Mouse (Mus musculus): ENCODE measurements around the gene Pcp2.

Pcp2 gene

DNA sequence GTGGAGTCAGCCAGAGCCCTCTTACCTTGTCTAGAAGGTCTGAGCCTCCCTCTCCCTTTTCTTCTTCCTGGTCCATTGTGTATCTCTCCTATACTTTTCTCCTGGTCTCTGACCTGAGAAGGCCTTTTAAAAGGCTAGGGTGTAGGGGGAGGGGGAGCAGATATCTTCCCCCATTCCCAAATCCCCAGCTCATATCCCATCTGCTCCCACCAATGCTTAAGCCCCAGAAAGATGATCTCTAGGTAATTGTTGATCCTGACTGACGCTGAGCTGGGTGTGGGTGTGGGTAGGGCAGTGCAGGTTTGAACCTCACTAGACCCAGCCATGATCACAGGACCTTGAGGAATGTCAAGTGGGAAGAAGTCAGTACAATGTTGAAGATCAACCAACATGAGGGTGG is at the start of gene Pcp2:
Pcp2 (minus strand) TSS at position 101 of the 400 bp plus-strand sequence.
- no peak for DNase-seq (ENCODE audit: low spot score)

DNA sequence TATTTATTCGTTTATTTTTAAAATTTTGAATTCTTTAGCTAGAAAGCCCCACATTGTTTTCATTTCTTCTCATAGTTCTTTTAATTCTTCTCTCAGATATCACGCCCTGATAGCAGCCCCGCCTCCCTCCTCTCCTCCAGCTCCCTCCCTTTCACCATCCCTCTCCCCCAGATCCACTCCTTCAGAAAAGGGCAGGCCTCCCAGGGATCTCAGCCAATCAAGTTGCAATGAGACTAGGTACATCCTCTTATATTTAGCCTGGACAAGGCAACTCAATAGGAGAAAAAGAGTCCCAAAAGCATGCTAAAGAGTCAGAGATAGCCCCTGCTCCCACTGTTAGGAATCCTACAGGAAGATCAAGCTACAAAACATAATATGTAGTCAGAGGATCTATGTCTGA is 49.3 kb upstream of the Pcp2 start:
- no peak for DNase-seq (ENCODE audit: low spot score)

DNA sequence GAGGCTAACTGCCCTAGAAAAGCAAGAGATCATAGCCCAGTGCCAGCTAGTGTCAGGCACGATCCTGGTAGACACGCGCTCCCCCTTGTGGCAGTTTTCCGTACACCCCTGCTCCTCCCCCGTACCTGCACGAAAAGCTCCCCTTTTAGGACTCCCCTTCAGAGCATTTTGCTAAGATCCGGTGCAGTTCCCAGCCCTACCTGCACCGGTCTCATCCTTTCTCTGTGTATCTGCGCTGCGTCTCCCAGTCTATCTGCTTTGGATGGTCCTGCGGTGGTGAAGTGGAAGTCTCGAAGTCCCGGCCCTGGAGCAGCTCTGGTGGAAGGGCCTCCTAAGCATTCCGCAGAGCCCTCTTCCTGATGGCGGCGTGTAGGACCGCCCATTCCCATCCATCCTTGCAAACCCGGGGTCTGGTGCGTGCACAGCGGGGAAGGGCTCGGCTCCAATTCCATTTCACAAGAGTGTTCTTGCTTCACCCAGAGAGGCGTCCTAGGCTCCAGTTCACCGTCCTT is 46.7 kb upstream of the Pcp2 start, which contains the start of gene Fcor:
Fcor (minus strand) TSS at position 383 of the 512 bp plus-strand sequence.
- peak; percentile 84 for DNase-seq (ENCODE audit: low spot score)

DNA sequence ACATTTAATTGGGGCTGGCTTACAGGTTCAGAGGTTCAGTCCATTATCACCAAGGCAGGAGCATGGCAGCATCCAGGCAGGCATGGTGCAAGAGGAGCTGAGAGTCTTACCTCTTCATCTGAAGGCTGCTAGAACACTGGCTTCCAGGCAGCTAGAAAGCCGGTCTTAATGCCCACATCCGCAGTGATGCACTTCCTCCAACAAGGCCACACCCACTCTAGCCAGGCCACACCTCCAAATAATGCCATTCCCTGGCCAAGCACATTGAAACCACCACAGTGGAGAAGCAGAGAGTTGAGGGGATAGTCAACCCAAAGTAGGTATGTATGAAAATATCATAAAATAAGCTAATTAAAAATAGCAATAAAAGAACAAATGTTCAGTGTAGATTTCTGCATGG is 45.0 kb upstream of the Pcp2 start:
- DNase-seq (ENCODE audit: low spot score) = no peak

DNA sequence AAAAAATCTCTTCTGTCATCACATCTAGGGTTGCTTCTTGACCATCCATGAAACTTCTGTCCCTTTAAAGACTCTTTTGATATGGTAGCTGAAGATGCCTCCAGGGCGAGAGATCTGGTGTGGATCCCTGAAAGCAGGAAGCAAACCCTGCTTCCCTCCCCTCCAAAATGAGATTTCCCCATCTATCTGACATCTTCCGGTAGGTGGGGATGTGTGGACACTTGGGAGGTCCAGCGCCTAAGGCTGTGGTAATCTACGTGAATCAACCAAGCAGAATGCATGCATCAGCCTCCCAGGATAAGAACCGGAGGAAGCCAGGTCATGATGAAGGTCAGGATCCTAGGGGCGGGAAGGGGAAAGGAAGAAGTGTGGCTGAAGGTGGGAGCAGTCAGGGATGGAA is 40.2 kb upstream of the Pcp2 start, which contains the start of gene Mcemp1:
Mcemp1 (plus strand) TSS at position 248 of the 400 bp plus-strand sequence.
- no peak for DNase-seq (ENCODE audit: low spot score)

DNA sequence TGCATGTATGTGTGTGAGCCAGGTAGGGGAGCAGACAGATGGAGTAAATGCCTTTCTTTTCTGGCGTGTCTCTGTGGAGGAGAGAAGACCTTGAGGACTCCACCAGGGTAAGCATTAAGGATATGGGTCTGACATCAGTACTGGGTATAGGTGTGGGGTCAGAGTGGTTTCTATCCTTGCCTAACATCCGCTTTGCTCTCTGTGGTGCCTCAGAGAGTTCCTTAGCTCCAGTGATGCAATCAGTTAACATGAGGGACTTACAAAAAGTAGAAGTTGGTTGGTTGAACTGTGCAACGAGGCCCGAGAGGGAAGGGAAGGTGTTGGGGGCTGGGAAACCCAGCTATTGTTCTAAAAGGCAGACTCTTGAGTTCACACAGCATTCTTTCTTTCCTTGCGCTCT is 39.1 kb upstream of the Pcp2 start:
- DNase-seq (ENCODE audit: low spot score) = no peak

DNA sequence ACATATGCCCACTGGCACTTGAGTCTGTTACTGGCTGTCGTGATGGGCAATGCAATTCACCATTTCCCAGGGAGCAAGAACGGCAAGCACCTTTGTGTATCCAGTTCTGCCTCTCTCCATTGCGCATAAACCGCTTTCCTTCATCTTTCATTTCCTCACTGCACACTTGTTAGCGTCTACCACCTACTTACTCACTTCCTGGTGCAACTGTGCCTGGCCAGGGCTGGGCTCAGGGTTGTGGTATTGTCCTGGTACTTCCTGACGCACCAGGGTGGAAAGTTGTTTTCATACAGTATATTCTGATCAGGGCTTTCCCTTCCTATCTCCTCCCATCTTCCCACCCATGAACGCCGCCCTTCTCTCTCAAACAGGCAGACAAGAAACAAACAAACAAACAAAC is 35.5 kb upstream of the Pcp2 start:
- DNase-seq (ENCODE audit: low spot score) = no peak

DNA sequence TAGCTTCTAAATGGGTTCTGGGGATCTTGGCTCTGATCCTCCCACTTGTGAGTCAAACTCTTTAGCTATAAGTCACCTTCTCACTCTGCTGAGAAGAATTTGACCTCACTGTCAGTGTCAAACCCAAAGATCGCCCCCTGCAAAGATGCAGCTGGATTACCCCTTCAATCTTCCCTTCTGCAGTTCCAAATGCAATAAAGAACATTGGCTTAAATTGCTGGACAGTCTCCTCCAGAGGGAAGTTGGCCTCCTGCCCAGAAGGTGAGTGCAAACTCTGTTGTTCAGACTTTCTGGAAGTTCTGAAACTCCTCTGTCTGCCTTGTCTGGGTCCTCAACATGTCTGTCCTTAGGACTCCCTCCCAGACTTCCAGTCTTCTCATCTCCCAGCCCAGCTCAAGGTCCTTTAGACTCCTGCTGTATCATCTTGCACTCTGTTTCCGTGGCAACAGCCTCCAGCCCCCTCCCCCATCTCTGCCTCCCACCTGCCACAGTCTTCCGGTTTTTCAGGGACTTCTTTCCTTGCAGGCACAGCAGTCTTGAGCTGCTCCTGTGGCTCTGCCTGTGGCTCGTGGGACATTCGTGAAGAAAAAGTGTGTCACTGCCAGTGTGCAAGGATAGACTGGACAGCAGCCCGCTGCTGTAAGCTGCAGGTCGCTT is 31.5 kb upstream of the Pcp2 start:
- no peak for DNase-seq (ENCODE audit: low spot score)

DNA sequence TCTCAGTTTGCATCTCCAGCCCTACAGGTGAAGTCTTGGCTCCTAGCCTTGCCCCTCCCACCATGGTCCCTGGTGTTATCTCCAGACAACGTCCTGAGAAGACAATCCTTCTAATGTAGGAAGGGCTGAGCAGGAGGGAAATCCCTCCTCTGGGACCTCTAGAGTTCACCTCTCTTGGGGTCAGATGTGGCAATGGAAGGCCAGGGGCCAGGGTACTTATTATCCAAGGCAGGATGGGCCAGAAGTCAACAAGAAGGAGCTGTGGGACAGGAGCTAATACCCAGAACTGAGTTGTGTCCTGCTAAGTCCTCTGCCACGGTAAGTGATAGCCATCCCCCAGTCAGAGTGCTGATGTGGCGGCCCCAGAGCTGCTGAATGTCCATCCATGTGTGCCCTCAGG is 30.2 kb upstream of the Pcp2 start, which contains the start of gene Retn:
Retn (plus strand) TSS at position 245 of the 400 bp plus-strand sequence.
- no peak for DNase-seq (ENCODE audit: low spot score)

DNA sequence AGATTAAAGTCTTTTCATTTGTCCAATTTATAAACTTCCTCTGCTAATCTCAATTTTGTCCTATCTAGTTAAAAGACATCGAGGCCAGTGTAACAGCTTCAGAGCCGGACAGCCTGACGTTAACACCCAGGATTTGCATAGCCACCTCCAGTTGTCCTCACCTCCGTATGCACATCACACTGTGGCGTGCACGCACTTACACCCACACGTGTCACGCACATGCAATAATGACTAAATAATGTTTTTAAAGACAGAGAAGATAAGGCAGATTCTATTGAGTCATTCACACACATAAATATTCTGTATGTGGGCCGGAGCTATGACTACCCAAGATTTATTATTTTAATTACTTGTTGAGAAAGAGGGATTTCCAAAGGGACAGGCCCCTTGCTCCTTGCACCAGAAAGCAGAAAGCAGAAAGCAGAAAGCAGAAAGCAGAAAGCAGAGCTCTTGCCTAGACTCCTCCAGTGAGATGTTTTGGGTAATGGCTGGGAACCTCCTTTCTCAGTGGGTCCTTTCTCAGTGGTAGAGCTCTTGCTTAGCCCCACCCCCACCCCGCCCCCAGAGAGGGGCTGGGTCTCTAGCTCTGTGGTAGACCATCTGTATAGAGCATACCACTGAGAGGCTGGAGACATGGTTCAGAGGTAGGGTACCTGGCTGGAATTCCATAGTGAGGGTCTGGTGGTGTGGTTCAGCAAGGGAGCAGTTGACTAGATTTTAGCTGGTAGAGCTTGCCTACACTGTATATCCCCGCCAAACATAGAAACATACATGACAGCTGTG is 29.6 kb upstream of the Pcp2 start:
- no peak for DNase-seq (ENCODE audit: low spot score)

DNA sequence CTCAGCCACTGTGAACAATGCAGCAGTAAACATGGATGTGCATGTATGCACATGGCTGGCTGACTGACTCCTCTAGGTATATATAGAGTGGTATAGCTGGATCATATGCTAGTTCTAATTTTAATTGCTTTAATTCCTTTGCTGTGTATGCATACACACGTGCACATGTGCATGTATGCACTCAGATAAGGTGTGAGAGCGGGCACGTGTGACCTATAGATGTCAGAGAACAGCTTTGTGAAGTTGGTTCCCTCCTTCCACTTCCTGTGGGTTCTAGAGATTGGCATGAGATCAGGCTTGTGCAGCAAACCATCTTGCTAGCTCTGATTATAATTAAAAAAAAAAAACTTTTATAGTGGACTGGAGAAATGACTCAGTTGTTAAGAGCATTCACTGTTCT is 27.5 kb upstream of the Pcp2 start:
- no peak for DNase-seq (ENCODE audit: low spot score)

DNA sequence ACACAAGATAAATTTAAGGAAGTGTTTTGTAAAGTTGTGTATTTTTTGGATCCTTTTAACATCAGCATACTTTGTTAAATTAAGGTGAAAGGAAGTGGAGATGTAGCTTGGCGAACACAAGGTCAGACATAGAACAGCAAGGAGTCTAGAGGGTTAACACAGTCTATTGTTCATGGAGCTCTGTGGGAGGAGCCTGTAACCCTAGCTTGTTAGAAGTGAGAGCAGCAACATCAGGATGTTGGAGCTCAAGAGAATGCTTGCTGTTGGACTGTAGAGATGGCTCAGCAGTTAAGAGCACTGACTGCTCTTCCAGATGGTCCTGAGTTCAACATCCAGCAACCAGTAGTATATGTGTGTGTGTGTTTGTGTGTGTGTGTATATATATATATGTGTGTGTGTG is 23.6 kb upstream of the Pcp2 start:
- DNase-seq (ENCODE audit: low spot score) = no peak

DNA sequence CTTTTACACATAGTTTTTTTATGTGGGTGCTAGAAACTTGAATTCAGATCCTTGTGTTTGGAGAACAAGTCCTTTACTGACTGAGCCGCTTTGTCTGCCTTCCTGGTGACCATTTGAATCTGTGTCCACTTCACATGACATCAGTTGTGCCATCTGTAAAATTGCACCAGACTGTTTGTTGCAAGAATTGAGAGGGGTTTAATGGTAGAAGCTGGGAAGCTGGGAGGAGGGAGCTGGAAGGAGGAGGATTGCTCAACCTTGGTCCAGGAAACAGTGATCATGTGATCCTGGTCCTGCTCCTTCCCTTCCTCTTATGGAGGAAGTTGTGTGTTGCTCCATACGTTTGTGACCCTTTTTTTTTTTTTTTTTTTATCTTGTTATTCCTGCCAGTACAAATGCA is 22.9 kb upstream of the Pcp2 start:
- DNase-seq (ENCODE audit: low spot score) = no peak

DNA sequence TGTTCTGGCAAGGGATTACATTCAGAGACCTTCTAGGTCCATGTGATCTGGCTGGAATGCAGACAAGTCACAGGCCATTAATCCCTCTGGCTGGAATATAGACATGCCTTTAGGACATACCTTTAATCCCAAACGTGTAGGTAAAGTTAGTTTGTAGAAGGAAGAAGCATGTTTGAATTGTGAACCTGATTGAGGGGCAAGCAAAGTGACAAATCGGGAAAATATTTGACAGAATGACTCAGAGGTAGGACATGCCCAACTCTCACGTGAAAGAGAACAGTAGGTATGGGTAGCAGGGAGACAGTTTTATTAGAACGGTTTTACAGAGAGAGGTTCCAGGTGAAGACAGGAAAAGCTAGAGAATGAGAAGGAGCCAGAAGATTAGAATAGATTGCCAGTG is 22.2 kb upstream of the Pcp2 start:
- DNase-seq (ENCODE audit: low spot score) = no peak

DNA sequence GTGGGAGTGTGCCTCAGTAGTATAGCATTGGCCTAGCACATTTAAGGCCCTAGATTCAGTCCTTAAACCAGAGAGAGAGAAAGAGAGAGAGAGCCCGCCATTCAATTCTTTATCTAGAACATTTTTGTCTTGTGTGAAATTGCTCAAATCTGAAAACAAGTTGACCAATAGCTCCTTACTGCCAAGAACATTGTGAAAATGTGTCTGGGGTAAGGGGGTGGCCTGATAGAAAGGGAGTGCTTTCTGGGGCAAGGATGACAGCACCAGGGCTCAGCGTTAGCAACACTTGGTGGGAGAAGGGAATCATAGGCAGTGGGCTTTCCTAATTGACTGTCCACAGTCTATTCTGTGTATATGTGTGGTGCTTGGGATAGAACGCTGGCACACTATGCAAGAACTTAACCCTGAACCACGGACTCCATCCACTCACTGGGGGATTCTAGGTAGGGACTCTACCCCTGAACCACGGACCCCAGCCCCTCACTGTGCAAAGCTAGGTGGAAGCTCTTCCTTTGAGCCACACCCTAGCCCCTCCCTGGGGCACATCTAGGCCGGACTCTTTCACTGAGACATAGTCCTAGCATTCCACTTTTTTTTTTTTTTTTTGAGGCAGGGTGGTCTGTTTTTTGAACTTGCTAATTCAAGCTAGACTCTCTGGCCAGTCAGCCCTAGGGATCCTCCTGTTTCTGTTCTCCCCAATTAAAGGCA is 21.6 kb upstream of the Pcp2 start:
- no peak for DNase-seq (ENCODE audit: low spot score)

DNA sequence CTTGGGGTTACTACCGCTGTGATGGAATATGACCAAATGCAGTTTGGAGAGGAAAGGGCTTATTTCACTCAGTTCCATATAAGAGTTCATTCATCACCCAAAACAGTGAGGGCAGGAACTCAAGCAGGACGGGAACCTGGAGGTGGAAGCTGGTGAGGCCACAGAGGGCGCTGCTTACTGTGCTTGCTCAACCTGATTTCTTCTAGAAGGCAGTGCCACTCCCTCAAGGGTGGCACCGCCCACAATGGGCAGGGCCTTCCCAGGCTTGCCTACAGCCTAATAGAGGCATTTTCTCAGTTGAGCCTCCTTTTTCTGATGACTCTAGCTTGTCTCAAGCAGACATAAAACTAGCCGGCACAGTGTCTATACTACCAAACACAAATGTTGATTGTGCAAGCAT is 20.5 kb upstream of the Pcp2 start:
- DNase-seq (ENCODE audit: low spot score) = no peak

DNA sequence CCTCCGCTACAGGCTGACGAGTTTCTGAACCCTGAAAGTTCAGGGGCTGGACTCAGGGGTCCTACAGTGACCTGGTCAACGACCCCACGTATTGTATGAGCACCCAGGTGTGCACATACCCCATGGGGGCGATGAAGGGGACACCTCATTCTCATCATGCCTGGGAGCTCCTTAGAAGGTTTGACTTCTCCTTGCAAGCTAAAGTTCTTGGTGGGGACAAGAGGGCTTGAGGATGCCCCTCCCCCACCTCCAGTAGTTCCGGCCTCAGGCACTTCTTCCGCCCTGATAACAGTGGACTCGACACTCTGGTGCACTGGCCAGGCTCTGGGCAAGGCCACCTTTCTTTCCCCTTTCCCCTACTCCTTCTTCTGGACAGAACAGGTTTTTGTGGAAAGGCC is 6.1 kb upstream of the Pcp2 start:
- no peak for DNase-seq (ENCODE audit: low spot score)

DNA sequence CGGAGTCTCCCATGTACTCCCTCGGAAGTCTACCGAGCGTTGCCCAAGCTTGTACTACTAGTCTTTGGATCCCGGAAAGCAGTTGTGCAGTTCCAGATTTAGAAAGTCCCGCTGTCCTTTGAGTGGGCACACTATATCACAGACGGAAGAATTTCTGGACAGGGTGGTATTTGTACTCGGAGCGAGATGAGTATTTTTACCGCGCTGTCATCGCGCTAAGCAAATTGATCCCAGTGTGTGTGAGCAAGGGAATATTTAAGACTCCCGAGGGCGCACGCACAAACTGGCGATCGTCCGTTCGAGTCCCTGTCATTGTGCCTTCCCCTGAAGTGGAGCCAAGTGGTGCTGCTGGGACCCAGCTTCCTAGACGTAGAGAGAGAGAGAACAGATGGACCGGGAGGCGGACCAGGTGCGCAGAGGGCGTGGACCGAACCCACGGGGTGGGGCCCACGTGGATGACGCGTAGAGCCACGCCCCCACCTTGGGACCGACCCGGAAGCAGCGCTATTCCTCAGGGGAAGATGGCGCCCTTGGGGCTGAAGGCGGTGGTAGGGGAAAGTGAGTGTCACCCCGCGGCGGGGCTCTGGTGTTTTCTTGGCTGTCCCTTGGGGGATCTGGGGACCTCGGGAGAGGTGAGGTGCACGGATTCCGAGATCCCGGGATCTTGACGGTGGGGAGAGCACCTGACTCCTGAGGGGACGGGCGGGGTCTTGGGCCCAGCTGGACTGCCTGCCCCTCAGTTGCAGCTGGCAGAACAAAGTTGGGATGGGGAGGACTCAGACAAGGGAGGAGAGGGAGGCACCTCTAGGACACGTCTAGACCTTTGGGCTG is 5.5 kb upstream of the Pcp2 start, which contains the start of gene Stxbp2:
Stxbp2 (plus strand) TSS at position 309 of the 831 bp plus-strand sequence.
- peak; percentile 49 for DNase-seq (ENCODE audit: low spot score)

DNA sequence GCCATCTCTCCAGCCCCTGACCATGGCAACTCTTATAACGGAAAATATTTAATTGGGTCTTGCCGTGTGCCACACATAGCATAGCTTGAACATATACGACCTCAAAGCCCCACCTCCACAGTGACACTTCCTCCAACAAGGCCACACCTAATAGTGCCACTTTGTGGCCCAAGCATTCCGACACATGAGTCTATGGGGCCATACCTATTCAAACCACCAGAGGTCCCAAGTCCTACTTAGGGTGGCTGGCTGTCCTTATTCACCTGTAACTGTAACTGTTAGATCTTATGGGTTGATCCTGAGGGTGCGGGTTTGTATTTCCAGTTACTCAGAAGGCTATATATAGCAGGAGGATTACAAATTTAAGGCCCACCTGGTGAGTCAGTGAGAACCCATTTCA is 2.7 kb upstream of the Pcp2 start:
- no peak for DNase-seq (ENCODE audit: low spot score)

DNA sequence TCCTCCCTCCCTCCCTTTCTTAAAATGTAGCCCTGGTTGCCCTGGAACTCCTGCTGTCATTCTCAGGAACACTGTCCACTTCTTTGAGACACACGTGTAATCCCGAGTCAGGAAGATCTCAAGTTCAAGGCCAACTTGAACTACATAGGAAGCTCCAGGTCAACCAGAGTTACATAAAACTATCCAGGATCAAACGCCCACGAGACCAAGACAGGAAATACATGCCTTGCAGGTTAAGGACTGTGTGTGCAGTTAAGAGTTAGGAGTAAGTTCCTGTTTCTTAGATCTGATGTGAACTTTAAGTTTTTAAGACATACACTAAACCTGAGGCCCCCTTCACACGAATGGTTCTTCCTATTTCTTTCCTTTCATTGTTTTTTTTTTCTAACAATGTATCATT is 1.6 kb upstream of the Pcp2 start:
- no peak for DNase-seq (ENCODE audit: low spot score)

DNA sequence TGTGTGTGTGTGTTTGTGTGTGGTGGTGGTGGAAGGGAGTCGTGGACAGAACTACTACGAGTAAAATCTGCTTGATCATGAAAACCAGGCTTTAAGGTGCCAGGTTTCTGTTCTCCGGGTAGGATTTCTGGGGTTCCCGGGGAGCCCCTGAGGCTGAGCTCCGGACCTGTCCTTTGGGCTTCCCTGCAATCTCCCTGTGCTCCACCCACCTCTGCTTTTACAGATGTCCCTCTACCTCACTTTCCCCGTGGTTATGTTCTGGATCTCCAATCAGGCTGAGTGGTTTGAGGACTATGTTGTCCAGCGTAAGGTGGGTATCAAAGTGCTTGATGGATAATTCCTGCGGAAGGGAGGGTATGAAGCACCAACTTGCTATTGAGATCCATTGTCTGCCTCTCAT is 3.2 kb downstream of the Pcp2 start:
- no peak for DNase-seq (ENCODE audit: low spot score)
